Mouse (Mus musculus) lung, embryonic 16.5 days (tissue): ENCODE measurements around the gene Hoxb9. TPM values are rescaled to one million over a fixed set of nuclear protein-coding genes. Genes with fewer than 3 reads are reported as not detected.

ENCODE experiments used
- ATAC-seq: fragments of 200-750 bp; cut with Nextera tagmentation; 2 replicates; pipeline ENCODE4 v1.8.0; 2017; ENCODE audit warnings: low read depth, mild to moderate bottlenecking, moderate library complexity
- H3K27ac ChIP-seq: fragments of 300-500 bp; sonication (generic); 2 replicates; pipeline ENCODE4 v1.5.1; 2014; ENCODE audit warnings: mild to moderate bottlenecking, control low read depth, low read length
- H3K27me3 ChIP-seq: fragments of 300-500 bp; sonication (generic); 2 replicates; pipeline ENCODE4 v1.6.1; 2014; ENCODE audit warnings: low read depth, low read length, mixed read lengths; ENCODE audit not compliant: control insufficient read depth, insufficient read depth
- H3K36me3 ChIP-seq: fragments of 300-500 bp; sonication (generic); 2 replicates; pipeline ENCODE4 v1.6.1; 2014; ENCODE audit warnings: low read length; ENCODE audit not compliant: control insufficient read depth, insufficient read depth
- H3K4me1 ChIP-seq: fragments of 300-500 bp; sonication (generic); replicated peaks from 2 replicates; pipeline ENCODE4 v1.6.1; 2014; ENCODE audit warnings: low read length, mixed read lengths; ENCODE audit not compliant: control insufficient read depth, insufficient read depth
- H3K4me2 ChIP-seq: fragments of 300-500 bp; sonication (generic); 2 replicates; pipeline ENCODE4 v1.6.1; 2014; ENCODE audit warnings: low read depth, low read length, control low read depth
- H3K4me3 ChIP-seq: fragments of 300-500 bp; sonication (generic); 2 replicates; pipeline ENCODE4 v1.5.1; 2014; ENCODE audit warnings: mild to moderate bottlenecking, low read length, control low read depth
- H3K9ac ChIP-seq: fragments of 300-500 bp; sonication (generic); 2 replicates; pipeline ENCODE4 v1.6.1; 2014; ENCODE audit warnings: low read length, control low read depth
- H3K9me3 ChIP-seq: fragments of 300-500 bp; sonication (generic); 2 replicates; pipeline ENCODE4 v1.6.1; 2016; ENCODE audit warnings: low read length; ENCODE audit not compliant: control insufficient read depth
- WGBS: fragments of 180-500 bp; shearing (Covaris S2); extraction: QIAGEN DNeasy Blood & Tissue Kit; methylation state at CpG from one replicate; pipeline ENCODE4 v1.1.7; 2014; 5-methylcytosine and 5-hydroxymethylcytosine counted together
- polyA plus RNA-seq: library from polyadenylated mRNA; unstranded; fragments of >200 nt; fragmentation: Nextera tagmentation; extraction: Ambion mirVana; gene quantifications from 2 replicates; pipeline ENCODE4 v1.2.1, GENCODE M21; 2015

Gene Hoxb9
- polyA plus RNA-seq, 1 experiment from 2014 or later, result 0.28 TPM

GRCm38 (mm10) chr11:96263636-96264389 lies 7.4 kb upstream of the Hoxb9 start:
- Histone ChIP-seq H3K27me3 (peaks cover 94% of the 10 kb centered on the region), H3K4me2 (no peak overlapping the region), H3K9ac (no peak overlapping the region), H3K27ac (no peak overlapping the region), H3K4me1 (peaks cover 10% of the 10 kb centered on the region; the same call in 1 of the 2 replicates), H3K4me3 (no peak overlapping the region), H3K36me3 (no peaks in the 10 kb centered on the region), H3K9me3 (no peaks in the 10 kb centered on the region; the same call in 1 of the 2 replicates)
- no peak for ATAC-seq
- WGBS, result 2% methylated on average over 33 of the region's 33 CpGs

- Histone ChIP-seq H3K27me3 (peaks cover 94% of the 10 kb centered on the region), H3K27ac (no peak overlapping the region), H3K4me1 (peaks cover 10% of the 10 kb centered on the region; the same call in 1 of the 2 replicates), H3K4me2 (no peak overlapping the region), H3K36me3 (no peaks in the 10 kb centered on the region), H3K9ac (no peak overlapping the region), H3K4me3 (no peak overlapping the region), H3K9me3 (no peaks in the 10 kb centered on the region; the same call in 1 of the 2 replicates)
- 12% methylated on average over 8 of the region's 8 CpGs for WGBS
- ATAC-seq, result no peak
Measured at GRCm38 (mm10) chr11:96264390-96265020, 6.8 kb upstream of the Hoxb9 start.

- Histone ChIP-seq H3K4me1 (peaks cover 9% of the 10 kb centered on the region), H3K9ac (no peak overlapping the region), H3K9me3 (no peaks in the 10 kb centered on the region; the same call in 1 of the 2 replicates), H3K4me3 (no peak overlapping the region), H3K27ac (no peak overlapping the region), H3K4me2 (no peak overlapping the region), H3K36me3 (no peaks in the 10 kb centered on the region), H3K27me3 (peaks cover 94% of the 10 kb centered on the region)
- ATAC-seq, result peak; percentile 33; the same call in 1 of the 2 replicates
- WGBS, result 2% methylated on average over 7 of the region's 7 CpGs
Measured at GRCm38 (mm10) chr11:96265954-96266353, 5.3 kb upstream of the Hoxb9 start.

- no peaks in the 10 kb centered on the region; the same call in 1 of the 2 replicates for H3K9me3 ChIP-seq
- H3K4me3 ChIP-seq, result no peak overlapping the region
- H3K4me1 ChIP-seq, result peaks cover 17% of the 10 kb centered on the region
- no peak overlapping the region for H3K4me2 ChIP-seq
- 21% methylated on average over 7 of the region's 7 CpGs for WGBS
- no peaks in the 10 kb centered on the region for H3K36me3 ChIP-seq
- H3K27ac ChIP-seq, result no peak overlapping the region
- no peak overlapping the region for H3K9ac ChIP-seq
- ATAC-seq, result no peak
- H3K27me3 ChIP-seq, result peaks cover 94% of the 10 kb centered on the region
Measured at GRCm38 (mm10) chr11:96267021-96267920, 4.0 kb upstream of the Hoxb9 start.

- Histone ChIP-seq H3K9ac (no peak overlapping the region), H3K4me1 (peaks cover 21% of the 10 kb centered on the region), H3K27me3 (peaks cover 94% of the 10 kb centered on the region), H3K4me3 (no peak overlapping the region), H3K27ac (no peak overlapping the region), H3K36me3 (no peaks in the 10 kb centered on the region), H3K4me2 (no peak overlapping the region), H3K9me3 (no peaks in the 10 kb centered on the region; the same call in 1 of the 2 replicates)
- no peak for ATAC-seq
- 4% methylated on average over 1 of the region's 1 CpGs for WGBS
Measured at GRCm38 (mm10) chr11:96268031-96268745, 3.1 kb upstream of the Hoxb9 start.

GRCm38 (mm10) chr11:96269869-96270268 lies 1.4 kb upstream of the Hoxb9 start:
- H3K9ac ChIP-seq, result no peak overlapping the region
- peaks cover 21% of the 10 kb centered on the region for H3K4me1 ChIP-seq
- peaks cover 94% of the 10 kb centered on the region for H3K27me3 ChIP-seq
- no peak overlapping the region for H3K27ac ChIP-seq
- WGBS, result 3% methylated on average over 19 of the region's 19 CpGs
- no peak for ATAC-seq
- no peaks in the 10 kb centered on the region for H3K36me3 ChIP-seq
- H3K9me3 ChIP-seq, result no peaks in the 10 kb centered on the region
- H3K4me3 ChIP-seq, result no peak overlapping the region
- no peak overlapping the region for H3K4me2 ChIP-seq

GRCm38 (mm10) chr11:96271541-96272011 lies 319 bp downstream of the Hoxb9 start:
- Histone ChIP-seq H3K4me3 (peak overlapping the region; percentile 41), H3K27ac (no peak overlapping the region), H3K36me3 (no peaks in the 10 kb centered on the region), H3K27me3 (peaks cover 97% of the 10 kb centered on the region), H3K4me1 (peaks cover 19% of the 10 kb centered on the region), H3K9ac (no peak overlapping the region), H3K4me2 (peak overlapping the region; percentile 57), H3K9me3 (no peaks in the 10 kb centered on the region)
- WGBS, result under 1% methylated on average over 52 of the region's 52 CpGs
- ATAC-seq, result peak; percentile 66

GRCm38 (mm10) chr11:96272024-96272921 lies 1.0 kb downstream of the Hoxb9 start:
- Histone ChIP-seq H3K27me3 (peaks cover 96% of the 10 kb centered on the region), H3K9ac (no peak overlapping the region)
- peak; percentile 50 for ATAC-seq

More at GRCm38 (mm10) chr11:96272024-96272921, 1.0 kb downstream of the Hoxb9 start:
- H3K9me3 ChIP-seq, result no peaks in the 10 kb centered on the region
- peaks cover 19% of the 10 kb centered on the region for H3K4me1 ChIP-seq
- H3K36me3 ChIP-seq, result no peaks in the 10 kb centered on the region
- H3K4me2 ChIP-seq, result peak overlapping the region; percentile 57
- no peak overlapping the region for H3K27ac ChIP-seq
- WGBS, result under 1% methylated on average over 51 of the region's 58 CpGs
- H3K4me3 ChIP-seq, result peak overlapping the region; percentile 41
